Mouse (Mus musculus) adipose tissue, adult 10 weeks (tissue): ENCODE data around the gene 2310022B05Rik. TPM values are rescaled to one million over a fixed set of nuclear protein-coding genes. Genes with fewer than 3 reads are reported as not detected.

Source experiments
- polyA plus RNA-seq: library from polyadenylated mRNA; stranded (reverse); fragments of 350-450 nt; fragmentation: Illumina TruSeq; extraction: RNeasy Lipid Tissue Mini Kit (QIAGEN cat#74804); gene quantifications from one replicate; pipeline ENCODE4 v1.2.3, GENCODE M21; 2014; ENCODE audit warnings: low read depth, low replicate concordance

The 2310022B05Rik gene
- polyA plus RNA-seq = 24.7 TPM

DNA sequence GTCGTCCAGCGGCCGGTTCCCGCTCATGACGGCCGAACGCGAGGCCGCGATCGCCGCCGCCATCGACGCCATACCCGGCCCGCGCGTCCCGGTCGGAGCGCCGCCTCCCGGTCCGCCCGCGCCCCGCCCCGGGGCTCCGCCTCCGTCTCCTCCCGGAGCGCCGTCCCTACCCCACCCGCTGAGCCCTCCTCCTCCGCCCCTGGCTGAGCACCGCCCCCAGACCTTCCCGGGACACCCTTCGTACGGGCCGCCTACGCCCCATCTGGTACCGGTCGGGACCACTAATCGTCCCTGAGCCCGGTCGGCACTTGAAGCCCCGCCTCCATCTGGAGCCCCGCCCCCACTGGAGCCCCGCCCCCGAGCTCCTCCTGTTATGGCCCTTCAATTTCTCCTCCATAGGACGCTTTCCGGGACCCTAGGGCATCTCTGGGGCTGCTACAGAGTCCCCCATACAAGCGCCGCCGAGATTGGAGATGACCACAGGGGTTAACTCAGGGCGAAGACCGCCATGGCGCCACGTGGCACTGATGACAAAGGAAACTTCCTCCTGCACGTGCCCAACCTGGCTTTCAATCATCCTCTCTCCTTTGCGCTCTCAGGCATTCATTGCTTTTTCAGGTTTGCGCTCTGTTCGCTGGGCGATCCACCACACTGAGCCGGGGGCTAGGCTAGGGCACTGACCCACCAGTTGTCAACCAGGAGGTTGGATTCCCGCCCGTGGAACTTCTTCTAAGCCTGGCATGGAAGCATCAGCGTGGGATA is at the start of gene 2310022B05Rik:
TSS of gene 2310022B05Rik (minus strand) at position 258 of the 762 bp plus-strand sequence.

Other genes starting within 250 kb of the 2310022B05Rik start
- gene Pgbd5, start 223.7 kb downstream of the 2310022B05Rik start, polyA plus RNA-seq = 1.1 TPM
- 22.8 TPM for gene Cog2, start 142.6 kb downstream of the 2310022B05Rik start, polyA plus RNA-seq
- 221 TPM for gene Agt, start 93.7 kb downstream of the 2310022B05Rik start, polyA plus RNA-seq
- gene Capn9, start 87.3 kb downstream of the 2310022B05Rik start, polyA plus RNA-seq = not detected
- gene Ttc13, start 58.6 kb upstream of the 2310022B05Rik start, polyA plus RNA-seq = 38.5 TPM
- 9.9 TPM for gene Arv1, start 58.8 kb upstream of the 2310022B05Rik start, polyA plus RNA-seq
- gene Fam89a, start 88.5 kb upstream of the 2310022B05Rik start, polyA plus RNA-seq = 4.6 TPM
- 4.1 TPM for gene Trim67, start 129.7 kb upstream of the 2310022B05Rik start, polyA plus RNA-seq
- gene Gnpat, start 199.7 kb upstream of the 2310022B05Rik start, polyA plus RNA-seq = 125 TPM
- 19.3 TPM for gene 2810004N23Rik, start 199.8 kb upstream of the 2310022B05Rik start, polyA plus RNA-seq
- gene Exoc8, start 234.3 kb upstream of the 2310022B05Rik start, polyA plus RNA-seq = 6.7 TPM
- 15.6 TPM for gene Sprtn, start 234.5 kb upstream of the 2310022B05Rik start, polyA plus RNA-seq